Mouse (Mus musculus): Measurements from ENCODE around the gene Rpl31. TPM values are rescaled to one million over a fixed set of nuclear protein-coding genes. Genes with fewer than 3 reads are reported as not detected.

Gene Rpl31
- polyA plus RNA-seq, 1 experiment from 2014 or later, result 511 TPM

GRCm38 (mm10) chr1:39340156-39340555 lies 27.5 kb upstream of the Rpl31 start:
- H3K9ac ChIP-seq, result no peak overlapping the region
- H3K4me3 ChIP-seq, result no peak overlapping the region
- no peak for ATAC-seq
- H3K4me1 ChIP-seq, result no peaks in the 10 kb centered on the region
- peaks cover 42% of the 10 kb centered on the region for H3K27me3 ChIP-seq (replicated peaks)
- H3K9me3 ChIP-seq (replicated peaks), result no peaks in the 10 kb centered on the region
- no peak overlapping the region for H3K27ac ChIP-seq
- WGBS (ENCODE audit: insufficient replicate concordance), result 33% methylated on average over 6 of the region's 6 CpGs
- no peak overlapping the region for H3K4me2 ChIP-seq
- H3K36me3 ChIP-seq, result no peaks in the 10 kb centered on the region

- Histone ChIP-seq H3K4me2 (no peak overlapping the region), H3K27me3 (replicated peaks) (peaks cover 42% of the 10 kb centered on the region), H3K27ac (no peak overlapping the region), H3K9ac (no peak overlapping the region), H3K9me3 (replicated peaks) (no peaks in the 10 kb centered on the region), H3K4me3 (no peak overlapping the region), H3K36me3 (no peaks in the 10 kb centered on the region), H3K4me1 (no peaks in the 10 kb centered on the region)
- ATAC-seq, result no peak
- 13% methylated on average over 8 of the region's 8 CpGs for WGBS (ENCODE audit: insufficient replicate concordance)
Measured at GRCm38 (mm10) chr1:39340647-39341046, 27.0 kb upstream of the Rpl31 start.

- peaks cover 39% of the 10 kb centered on the region for H3K27me3 ChIP-seq (replicated peaks)
- H3K9ac ChIP-seq, result no peak overlapping the region
- no peak overlapping the region for H3K27ac ChIP-seq
- WGBS (ENCODE audit: insufficient replicate concordance), result 63% methylated on average over 4 of the region's 4 CpGs
- H3K4me1 ChIP-seq, result no peaks in the 10 kb centered on the region
- H3K4me2 ChIP-seq, result no peak overlapping the region
- H3K4me3 ChIP-seq, result no peak overlapping the region
- H3K9me3 ChIP-seq (replicated peaks), result no peaks in the 10 kb centered on the region
- no peak for ATAC-seq
- H3K36me3 ChIP-seq, result no peaks in the 10 kb centered on the region
Measured at GRCm38 (mm10) chr1:39341807-39342206, 25.8 kb upstream of the Rpl31 start.

GRCm38 (mm10) chr1:39343242-39343641 lies 24.4 kb upstream of the Rpl31 start:
- no peaks in the 10 kb centered on the region for H3K36me3 ChIP-seq
- no peak overlapping the region for H3K4me2 ChIP-seq
- no peak overlapping the region for H3K27ac ChIP-seq
- H3K27me3 ChIP-seq (replicated peaks), result peaks cover 41% of the 10 kb centered on the region
- 62% methylated on average over 5 of the region's 5 CpGs for WGBS (ENCODE audit: insufficient replicate concordance)
- H3K9me3 ChIP-seq (replicated peaks), result no peaks in the 10 kb centered on the region
- no peak overlapping the region for H3K4me3 ChIP-seq
- no peak for ATAC-seq
- H3K4me1 ChIP-seq, result no peaks in the 10 kb centered on the region
- H3K9ac ChIP-seq, result no peak overlapping the region

- H3K4me1 ChIP-seq, result no peaks in the 10 kb centered on the region
- no peak overlapping the region for H3K9ac ChIP-seq
- ATAC-seq, result no peak
- H3K4me3 ChIP-seq, result no peak overlapping the region
- no peak overlapping the region for H3K4me2 ChIP-seq
- H3K27me3 ChIP-seq (replicated peaks), result peaks cover 26% of the 10 kb centered on the region
- H3K9me3 ChIP-seq (replicated peaks), result no peaks in the 10 kb centered on the region
- no peaks in the 10 kb centered on the region for H3K36me3 ChIP-seq
- 50% methylated on average over 21 of the region's 21 CpGs for WGBS (ENCODE audit: insufficient replicate concordance)
- no peak overlapping the region for H3K27ac ChIP-seq
Measured at GRCm38 (mm10) chr1:39344981-39345600, 22.6 kb upstream of the Rpl31 start.

GRCm38 (mm10) chr1:39349001-39349400 lies 18.6 kb upstream of the Rpl31 start:
- ATAC-seq, result no peak
- H3K36me3 ChIP-seq, result no peaks in the 10 kb centered on the region
- no peaks in the 10 kb centered on the region for H3K9me3 ChIP-seq (replicated peaks)
- no peak overlapping the region for H3K4me2 ChIP-seq
- no peak overlapping the region for H3K4me3 ChIP-seq
- WGBS (ENCODE audit: insufficient replicate concordance), result 36% methylated on average over 1 of the region's 1 CpGs
- H3K4me1 ChIP-seq, result no peaks in the 10 kb centered on the region
- H3K27ac ChIP-seq, result no peak overlapping the region
- no peak overlapping the region for H3K9ac ChIP-seq
- H3K27me3 ChIP-seq (replicated peaks), result peaks cover 17% of the 10 kb centered on the region

GRCm38 (mm10) chr1:39349427-39349826 lies 18.2 kb upstream of the Rpl31 start:
- peaks cover 17% of the 10 kb centered on the region for H3K27me3 ChIP-seq (replicated peaks)
- no peak overlapping the region for H3K9ac ChIP-seq
- H3K9me3 ChIP-seq (replicated peaks), result no peaks in the 10 kb centered on the region
- no peak overlapping the region for H3K4me2 ChIP-seq
- no peak overlapping the region for H3K4me3 ChIP-seq
- H3K4me1 ChIP-seq, result no peaks in the 10 kb centered on the region
- ATAC-seq, result no peak
- 66% methylated on average over 7 of the region's 7 CpGs for WGBS (ENCODE audit: insufficient replicate concordance)
- no peak overlapping the region for H3K27ac ChIP-seq
- no peaks in the 10 kb centered on the region for H3K36me3 ChIP-seq

- peak; percentile 52; the same call in 1 of the 2 replicates for ATAC-seq
- 41% methylated on average over 24 of the region's 24 CpGs for WGBS (ENCODE audit: insufficient replicate concordance)
- peak overlapping the region; percentile 57 for H3K4me2 ChIP-seq
Measured at GRCm38 (mm10) chr1:39361754-39362514, 5.7 kb upstream of the Rpl31 start.

GRCm38 (mm10) chr1:39362515-39362893 lies 5.1 kb upstream of the Rpl31 start:
- Histone ChIP-seq H3K27me3 (replicated peaks) (peaks cover 25% of the 10 kb centered on the region), H3K9me3 (replicated peaks) (no peaks in the 10 kb centered on the region), H3K4me2 (peak overlapping the region; percentile 57), H3K4me1 (peaks cover 43% of the 10 kb centered on the region), H3K27ac (no peak overlapping the region), H3K36me3 (no peaks in the 10 kb centered on the region), H3K4me3 (no peak overlapping the region), H3K9ac (no peak overlapping the region)
- ATAC-seq, result peak; percentile 62
- WGBS (ENCODE audit: insufficient replicate concordance), result 40% methylated on average over 7 of the region's 7 CpGs

More at GRCm38 (mm10) chr1:39361754-39362514, 5.7 kb upstream of the Rpl31 start:
- H3K36me3 ChIP-seq, result no peaks in the 10 kb centered on the region
- peaks cover 29% of the 10 kb centered on the region for H3K27me3 ChIP-seq (replicated peaks)
- H3K4me1 ChIP-seq, result peaks cover 37% of the 10 kb centered on the region
- H3K4me3 ChIP-seq, result no peak overlapping the region
- no peak overlapping the region for H3K9ac ChIP-seq
- no peak overlapping the region for H3K27ac ChIP-seq
- no peaks in the 10 kb centered on the region for H3K9me3 ChIP-seq (replicated peaks)

GRCm38 (mm10) chr1:39365562-39365961 lies 2.1 kb upstream of the Rpl31 start:
- Histone ChIP-seq H3K4me2 (no peak overlapping the region), H3K4me1 (peaks cover 51% of the 10 kb centered on the region), H3K4me3 (no peak overlapping the region), H3K27me3 (replicated peaks) (peaks cover 15% of the 10 kb centered on the region; the same call in 1 of the 2 replicates), H3K27ac (no peak overlapping the region), H3K9me3 (replicated peaks) (no peaks in the 10 kb centered on the region), H3K36me3 (peaks cover 21% of the 10 kb centered on the region), H3K9ac (no peak overlapping the region)
- no peak for ATAC-seq
- 81% methylated on average over 1 of the region's 1 CpGs for WGBS (ENCODE audit: insufficient replicate concordance)

- Histone ChIP-seq H3K36me3 (peaks cover 36% of the 10 kb centered on the region), H3K4me3 (peak overlapping the region; percentile 96), H3K27ac (no peak overlapping the region), H3K9me3 (replicated peaks) (no peaks in the 10 kb centered on the region), H3K27me3 (replicated peaks) (peaks cover 2% of the 10 kb centered on the region; the same call in 1 of the 2 replicates), H3K4me2 (peak overlapping the region; percentile 80), H3K4me1 (peaks cover 47% of the 10 kb centered on the region), H3K9ac (peak overlapping the region; percentile 18; the same call in 1 of the 2 replicates)
- 29% methylated on average over 6 of the region's 6 CpGs for WGBS (ENCODE audit: insufficient replicate concordance)
- no peak for ATAC-seq
Measured at GRCm38 (mm10) chr1:39367045-39367444, 597 bp upstream of the Rpl31 start.

GRCm38 (mm10) chr1:39368267-39368841 lies 712 bp downstream of the Rpl31 start:
- Histone ChIP-seq H3K27me3 (replicated peaks) (peaks cover 2% of the 10 kb centered on the region; the same call in 1 of the 2 replicates), H3K36me3 (peaks cover 49% of the 10 kb centered on the region), H3K4me2 (peak overlapping the region; percentile 80), H3K4me3 (peak overlapping the region; percentile 96), H3K9ac (peak overlapping the region; percentile 98), H3K9me3 (replicated peaks) (no peaks in the 10 kb centered on the region), H3K27ac (peak overlapping the region; percentile 90), H3K4me1 (peaks cover 37% of the 10 kb centered on the region)
- 2% methylated on average over 34 of the region's 34 CpGs for WGBS (ENCODE audit: insufficient replicate concordance)
- ATAC-seq, result peak; percentile 17
